Comparison of ENCODE assay signal across 8 mouse cellular contexts in the genomic region with DNA sequence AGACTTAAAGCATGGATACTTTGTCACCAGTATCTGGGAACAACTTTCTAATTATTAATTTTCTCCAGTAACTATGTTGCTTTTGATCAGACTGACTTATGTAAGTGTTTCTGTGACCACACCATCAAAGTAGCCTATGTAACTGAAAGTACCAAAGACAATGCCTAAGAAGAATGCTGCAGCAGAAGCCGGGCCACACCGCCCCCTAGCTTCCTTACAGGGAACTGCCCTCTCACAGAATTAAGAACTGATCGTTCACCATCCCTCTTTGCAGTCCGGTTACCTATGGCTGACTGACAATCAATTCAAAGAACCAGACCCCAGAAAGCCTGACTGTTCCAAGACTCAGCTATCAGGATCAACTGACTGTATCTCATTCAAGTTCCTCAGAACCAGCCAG.
DNase-seq lines count a peak whose midpoint lies in the region; ATAC-seq and TF ChIP-seq lines count a peak whose summit lies in the region.

No protein-coding gene starts in this region.

- H3K4me1 ChIP-seq in midbrain, embryonic 10.5 days = no peaks in the 10 kb centered on the region
- H3K4me1 ChIP-seq in midbrain, embryonic 13.5 days (replicated peaks) = peaks cover 11% of the 10 kb centered on the region

- TF ChIP-seq POLR2A in brain, embryonic 14.5 days (IDR thresholded peaks at IDR 0.05; ENCODE audit: borderline replicate concordance, extremely low read depth, insufficient read depth, insufficient read length, poor library complexity, severe bottlenecking) = no peak

- ATAC-seq in CD4-positive, CD25-positive, alpha-beta regulatory T cell, adult 4 months = no peak
- no peak for ATAC-seq in midbrain, embryonic 13.5 days
- ATAC-seq in granulocyte monocyte progenitor cell, adult 5-6 weeks (replicated peaks; ENCODE audit: poor library complexity, severe bottlenecking) = peak; percentile 82

- no peak overlapping the region for H3K27ac ChIP-seq in midbrain, embryonic 10.5 days (replicated peaks)
- H3K27ac ChIP-seq in midbrain, embryonic 13.5 days = no peak overlapping the region

- 0 out of 2 replicates have a peak, but pooled peaks cover 8% of the 10 kb centered on the region for H3K9me3 ChIP-seq in midbrain, embryonic 10.5 days (replicated peaks)
- H3K9me3 ChIP-seq in midbrain, embryonic 13.5 days = peaks cover 4% of the 10 kb centered on the region; the same call in 1 of the 2 replicates

- TF ChIP-seq CTCF in brain, embryonic 14.5 days (IDR thresholded peaks at IDR 0.05; ENCODE audit: borderline replicate concordance, extremely low read depth, insufficient read depth, insufficient read length) = peak; percentile 73

- no peak overlapping the region for H3K9ac ChIP-seq in midbrain, embryonic 13.5 days (replicated peaks)

- 49% methylated on average over 4 of the region's 4 CpGs for WGBS in midbrain, embryonic 10.5 days
- WGBS in midbrain, embryonic 13.5 days = 39% methylated on average over 4 of the region's 4 CpGs

- no peak overlapping the region for H3K4me2 ChIP-seq in midbrain, embryonic 13.5 days (replicated peaks)

- H3K36me3 ChIP-seq in midbrain, embryonic 10.5 days = no peaks in the 10 kb centered on the region
- no peaks in the 10 kb centered on the region for H3K36me3 ChIP-seq in midbrain, embryonic 13.5 days
- H3K36me3 ChIP-seq in splenic B cell, adult 2 months (ENCODE audit: control insufficient read depth, insufficient read depth, low read length, poor library complexity, severe bottlenecking) = no peaks in the 10 kb centered on the region

- H3K4me3 ChIP-seq in midbrain, embryonic 10.5 days = no peak overlapping the region
- no peak overlapping the region for H3K4me3 ChIP-seq in midbrain, embryonic 13.5 days (replicated peaks)

- peak; percentile 47 for DNase-seq in CD4-positive, CD25-positive, alpha-beta regulatory T cell, adult 2 months (ENCODE audit: low read depth, low spot score)
- DNase-seq in midbrain, embryonic 10.5 days (ENCODE audit: low spot score) = peak; percentile 17
- DNase-seq in brain, embryonic 14.5 days (ENCODE audit: low read depth) = peak; percentile 50
- peak; percentile 19 to 21 for DNase-seq in lung, adult 18-20 months
- DNase-seq in splenic B cell, adult 2 months (ENCODE audit: low read depth, low spot score) = peak; percentile 12

- no peaks in the 10 kb centered on the region for H3K27me3 ChIP-seq in midbrain, embryonic 10.5 days (ENCODE audit: low read depth, poor library complexity, severe bottlenecking)
- no peaks in the 10 kb centered on the region for H3K27me3 ChIP-seq in midbrain, embryonic 13.5 days
- no peaks in the 10 kb centered on the region for H3K27me3 ChIP-seq in splenic B cell, adult 2 months (ENCODE audit: control insufficient read depth, insufficient read depth, low read length, poor library complexity, severe bottlenecking)
